Mouse (Mus musculus) fibroblast of lung, adult 2 months (primary cell): ENCODE results near the gene Syngr2.
A peak's percentile ranks its signal among the peaks of the same experiment; 100 is the strongest.
"Not testable (repeated sequence)": the region's sequence is repeated elsewhere in the genome, so short reads cannot be mapped to it uniquely, and the experiment has no call there.

Source experiments
- DNase-seq: peaks from one replicate; pipeline ENCODE4 v3.0.0-alpha.2; 2011; ENCODE audit warnings: low read depth

The Syngr2 gene

GRCm38 (mm10) chr11:117781199-117781821 lies 28.2 kb upstream of the Syngr2 start:
- peak; percentile 73 for DNase-seq

- no peak for DNase-seq
Measured at GRCm38 (mm10) chr11:117781993-117782704, 27.3 kb upstream of the Syngr2 start, which contains the start of the genes Tmc8 and Tmc6. Gene Tmc8, plus strand, starts transcription at chr11:117782076. Gene Tmc6, minus strand, starts transcription at chr11:117782198.

GRCm38 (mm10) chr11:117782705-117783034 lies 26.8 kb upstream of the Syngr2 start:
- DNase-seq: no peak

GRCm38 (mm10) chr11:117783089-117783488 lies 26.4 kb upstream of the Syngr2 start:
- no peak for DNase-seq

- DNase-seq: no peak
Measured at GRCm38 (mm10) chr11:117783683-117784309, 25.7 kb upstream of the Syngr2 start.

- no peak for DNase-seq
Measured at GRCm38 (mm10) chr11:117786294-117786693, 23.2 kb upstream of the Syngr2 start.

GRCm38 (mm10) chr11:117788481-117788880 lies 21.0 kb upstream of the Syngr2 start:
- DNase-seq: not testable (repeated sequence)

- DNase-seq: no peak
Measured at GRCm38 (mm10) chr11:117790286-117790685, 19.2 kb upstream of the Syngr2 start.

GRCm38 (mm10) chr11:117790703-117791440 lies 18.6 kb upstream of the Syngr2 start:
- DNase-seq: no peak

GRCm38 (mm10) chr11:117791441-117791761 lies 18.1 kb upstream of the Syngr2 start:
- no peak for DNase-seq

- no peak for DNase-seq
Measured at GRCm38 (mm10) chr11:117792281-117792888, 17.1 kb upstream of the Syngr2 start.

GRCm38 (mm10) chr11:117794035-117794551 lies 15.4 kb upstream of the Syngr2 start:
- DNase-seq: no peak

- no peak for DNase-seq
Measured at GRCm38 (mm10) chr11:117796954-117797353, 12.5 kb upstream of the Syngr2 start.

GRCm38 (mm10) chr11:117797511-117798159 lies 11.8 kb upstream of the Syngr2 start, which contains the start of gene 6030468B19Rik:
Gene 6030468B19Rik, plus strand, starts transcription at chr11:117797660.
- no peak for DNase-seq

- no peak for DNase-seq
Measured at GRCm38 (mm10) chr11:117798160-117798541, 11.3 kb upstream of the Syngr2 start.

GRCm38 (mm10) chr11:117799174-117799573 lies 10.3 kb upstream of the Syngr2 start:
- DNase-seq: no peak

GRCm38 (mm10) chr11:117800038-117800437 lies 9.4 kb upstream of the Syngr2 start:
- no peak for DNase-seq

- no peak for DNase-seq
Measured at GRCm38 (mm10) chr11:117801650-117802049, 7.8 kb upstream of the Syngr2 start.

GRCm38 (mm10) chr11:117803166-117803688 lies 6.2 kb upstream of the Syngr2 start:
- no peak for DNase-seq

- no peak for DNase-seq
Measured at GRCm38 (mm10) chr11:117806781-117807180, 2.7 kb upstream of the Syngr2 start.

- DNase-seq: peak; percentile 62
Measured at GRCm38 (mm10) chr11:117810401-117811046, 1.1 kb downstream of the Syngr2 start.
